Mouse (Mus musculus): Measurements from ENCODE around the gene Nobox.

Nobox gene

GRCm38 (mm10) chr6:43309454-43309853, at the start of gene Nobox:
TSS of gene Nobox (minus strand) at chr6:43309554.
- no peak for DNase-seq

GRCm38 (mm10) chr6:43354562-43355241, 45.3 kb upstream of the Nobox start:
- no peak for DNase-seq

- DNase-seq: no peak
These were observed 44.1 kb upstream of the Nobox start for GRCm38 (mm10) chr6:43353446-43353845.

- DNase-seq: no peak
These were observed 39.7 kb upstream of the Nobox start for GRCm38 (mm10) chr6:43349083-43349482.

GRCm38 (mm10) chr6:43347637-43348036, 38.3 kb upstream of the Nobox start:
- no peak for DNase-seq

GRCm38 (mm10) chr6:43343006-43343405, 33.7 kb upstream of the Nobox start:
- DNase-seq: no peak

GRCm38 (mm10) chr6:43342386-43342785, 33.0 kb upstream of the Nobox start:
- no peak for DNase-seq

- DNase-seq: no peak
These were observed 29.4 kb upstream of the Nobox start for GRCm38 (mm10) chr6:43338804-43339203.

GRCm38 (mm10) chr6:43337491-43337961, 28.2 kb upstream of the Nobox start:
- DNase-seq: peak; percentile 31

GRCm38 (mm10) chr6:43335619-43336234, 26.4 kb upstream of the Nobox start:
- DNase-seq: no peak

- no peak for DNase-seq
These were observed 24.1 kb upstream of the Nobox start for GRCm38 (mm10) chr6:43333479-43333878.

GRCm38 (mm10) chr6:43312961-43313656, 3.8 kb upstream of the Nobox start:
- DNase-seq: peak; percentile 14

GRCm38 (mm10) chr6:43312546-43312945, 3.2 kb upstream of the Nobox start:
- no peak for DNase-seq

- DNase-seq: no peak
These were observed 717 bp upstream of the Nobox start for GRCm38 (mm10) chr6:43310071-43310470.

- no peak for DNase-seq
These were observed 11.9 kb downstream of the Nobox start for GRCm38 (mm10) chr6:43297508-43297850.

- no peak for DNase-seq
These were observed 12.4 kb downstream of the Nobox start for GRCm38 (mm10) chr6:43296798-43297507.

GRCm38 (mm10) chr6:43295908-43296307, 13.4 kb downstream of the Nobox start:
- DNase-seq: no peak

- peak; percentile 27 for DNase-seq
These were observed 16.2 kb downstream of the Nobox start for GRCm38 (mm10) chr6:43293175-43293574.

GRCm38 (mm10) chr6:43292471-43293076, 16.8 kb downstream of the Nobox start:
- DNase-seq: peak; percentile 30

- DNase-seq: peak; percentile 57
These were observed 17.3 kb downstream of the Nobox start for GRCm38 (mm10) chr6:43292041-43292440.

- no peak for DNase-seq
These were observed 28.9 kb downstream of the Nobox start for GRCm38 (mm10) chr6:43280481-43280880.

- no peak for DNase-seq
These were observed 31.1 kb downstream of the Nobox start for GRCm38 (mm10) chr6:43278247-43278646.

GRCm38 (mm10) chr6:43274123-43274522, 35.2 kb downstream of the Nobox start:
- no peak for DNase-seq
